Mouse (Mus musculus) layer of hippocampus, adult 2 months (tissue): Measurements from ENCODE around the gene 1810062G17Rik. TPM values are rescaled to one million over a fixed set of nuclear protein-coding genes. Genes with fewer than 3 reads are reported as not detected.

ENCODE experiments used
- DNase-seq, 2 experiments: peaks; one replicate each; pipeline ENCODE4 v3.0.0; 2022; ENCODE audit warnings: low spot score in 2 of 2
- H3K27ac ChIP-seq: fragments of 200-600 bp; 2 replicates; pipeline ENCODE4 v1.8.1; 2022
- H3K4me3 ChIP-seq: fragments of 200-600 bp; 2 replicates; pipeline ENCODE4 v1.8.1; 2022; ENCODE audit warnings: mild to moderate bottlenecking
- CTCF ChIP-seq: fragments of 200-600 bp; conservative IDR thresholded peaks from 2 replicates; pipeline ENCODE4 v1.8.1; 2022; ENCODE audit warnings: antibody characterized with exemption, mild to moderate bottlenecking, moderate library complexity
- long read RNA-seq, 2 experiments: library from polyadenylated mRNA; stranded (forward); transcript quantifications; one replicate each; pipeline ENCODE4 v2.0.0; 2021; ENCODE audit warnings: borderline mapping rate in 2 of 2
- total RNA-seq, 2 experiments: library from RNA; stranded (reverse); gene quantifications; 2 replicates each; pipeline ENCODE4 v1.2.3; 2021

The 1810062G17Rik gene
- not detected for total RNA-seq
- long read RNA-seq, experiment 1 = 0 reads
- long read RNA-seq, experiment 2 = 0 reads

- TF ChIP-seq CTCF = peak; percentile 71
- peak within 1 kb of the TSS; percentile 87 for H3K27ac ChIP-seq
- H3K4me3 ChIP-seq = peak within 1 kb of the TSS; percentile 85
- peak; percentile 88 to 89 for DNase-seq
Observed at GRCm38 (mm10) chr3:36475532-36476087, at the start of gene 1810062G17Rik, which contains the start of gene Anxa5. Gene 1810062G17Rik (plus strand): TSS chr3:36475937. Gene Anxa5 (minus strand): TSS chr3:36475894.

GRCm38 (mm10) chr3:36427386-36427785 lies 48.4 kb upstream of the 1810062G17Rik start:
- no peak overlapping the region for H3K4me3 ChIP-seq
- DNase-seq = no peak
- no peak for TF ChIP-seq CTCF
- H3K27ac ChIP-seq = no peak overlapping the region

GRCm38 (mm10) chr3:36430360-36430759 lies 45.4 kb upstream of the 1810062G17Rik start:
- no peak for DNase-seq
- no peak overlapping the region for H3K4me3 ChIP-seq
- no peak for TF ChIP-seq CTCF
- no peak overlapping the region for H3K27ac ChIP-seq

- Histone ChIP-seq H3K27ac (no peak overlapping the region), H3K4me3 (no peak overlapping the region)
- no peak for DNase-seq
- TF ChIP-seq CTCF = no peak
Observed at GRCm38 (mm10) chr3:36440280-36440679, 35.5 kb upstream of the 1810062G17Rik start.

GRCm38 (mm10) chr3:36442426-36442825 lies 33.3 kb upstream of the 1810062G17Rik start:
- TF ChIP-seq CTCF = peak; percentile 70
- no peak overlapping the region for H3K27ac ChIP-seq
- peak; percentile 44 to 75 for DNase-seq
- no peak overlapping the region for H3K4me3 ChIP-seq

- Histone ChIP-seq H3K27ac (no peak overlapping the region), H3K4me3 (no peak overlapping the region)
- no peak for TF ChIP-seq CTCF
- no peak for DNase-seq
Observed at GRCm38 (mm10) chr3:36446041-36446440, 29.7 kb upstream of the 1810062G17Rik start.

GRCm38 (mm10) chr3:36446506-36446905 lies 29.2 kb upstream of the 1810062G17Rik start:
- Histone ChIP-seq H3K27ac (no peak overlapping the region), H3K4me3 (no peak overlapping the region)
- no peak for DNase-seq
- no peak for TF ChIP-seq CTCF

GRCm38 (mm10) chr3:36446918-36447317 lies 28.8 kb upstream of the 1810062G17Rik start:
- Histone ChIP-seq H3K27ac (no peak overlapping the region), H3K4me3 (no peak overlapping the region)
- TF ChIP-seq CTCF = no peak
- DNase-seq = no peak

- H3K4me3 ChIP-seq = no peak overlapping the region
- no peak for DNase-seq
- H3K27ac ChIP-seq = no peak overlapping the region
- TF ChIP-seq CTCF = no peak
Observed at GRCm38 (mm10) chr3:36449292-36450165, 26.2 kb upstream of the 1810062G17Rik start.

- no peak for TF ChIP-seq CTCF
- Histone ChIP-seq H3K4me3 (no peak overlapping the region), H3K27ac (no peak overlapping the region)
- DNase-seq = no peak
Observed at GRCm38 (mm10) chr3:36452502-36452901, 23.2 kb upstream of the 1810062G17Rik start.

GRCm38 (mm10) chr3:36455124-36455523 lies 20.6 kb upstream of the 1810062G17Rik start:
- Histone ChIP-seq H3K27ac (no peak overlapping the region), H3K4me3 (no peak overlapping the region)
- DNase-seq = no peak
- TF ChIP-seq CTCF = no peak

- no peak for TF ChIP-seq CTCF
- DNase-seq = no peak
- Histone ChIP-seq H3K4me3 (no peak overlapping the region), H3K27ac (no peak overlapping the region)
Observed at GRCm38 (mm10) chr3:36455566-36455965, 20.2 kb upstream of the 1810062G17Rik start.

GRCm38 (mm10) chr3:36460717-36461116 lies 15.0 kb upstream of the 1810062G17Rik start:
- DNase-seq = no peak
- Histone ChIP-seq H3K4me3 (no peak overlapping the region), H3K27ac (no peak overlapping the region)
- no peak for TF ChIP-seq CTCF

- Histone ChIP-seq H3K4me3 (no peak overlapping the region), H3K27ac (no peak overlapping the region)
- no peak for DNase-seq
- no peak for TF ChIP-seq CTCF
Observed at GRCm38 (mm10) chr3:36461819-36462218, 13.9 kb upstream of the 1810062G17Rik start.
